Mouse (Mus musculus) erythroid progenitor cell, adult 5-6 weeks (primary cell): Measurements from ENCODE around the gene Rai2. TPM values are rescaled to one million over a fixed set of nuclear protein-coding genes. Genes with fewer than 3 reads are reported as not detected.
"Not testable (repeated sequence)": the region's sequence is repeated elsewhere in the genome, so short reads cannot be mapped to it uniquely, and the experiment has no call there.

Experiments
- ATAC-seq: replicated peaks from 2 replicates; pipeline ENCODE4 v1.8.0; 2016; ENCODE audit warnings: moderate number of reproducible peaks, mild to moderate bottlenecking, moderate TSS enrichment, inconsistent platforms; ENCODE audit not compliant: poor library complexity, low FRiP score, severe bottlenecking
- total RNA-seq, 2 experiments: library from RNA; stranded (forward) in 1 of 2; stranded (reverse) in 1 of 2; fragments of 150-400 nt in 1 of 2; fragments of 186-747, 209-891 nt in 1 of 2; gene quantifications; 2 replicates each; pipeline versions ENCODE4 v1.2.3 to v1.2.4; 2015 to 2017; ENCODE audit warnings: low replicate concordance in 2 of 2

The Rai2 gene
- total RNA-seq, 2 experiments from 2014 or later: not detected

- no peak for ATAC-seq
Measured at GRCm38 (mm10) chrX:161780321-161781034, 63.6 kb downstream of the Rai2 start.

GRCm38 (mm10) chrX:161790182-161790581 is 73.3 kb downstream of the Rai2 start:
- no peak for ATAC-seq

GRCm38 (mm10) chrX:161826186-161826585 is 109.3 kb downstream of the Rai2 start:
- not testable (repeated sequence) for ATAC-seq
